Mouse (Mus musculus) brain, adult 2 months (tissue): ENCODE data around the gene Pim3.
A peak's percentile ranks its signal among the peaks of the same experiment; 100 is the strongest.

ENCODE experiments used
- DNase-seq: peaks from one replicate; pipeline ENCODE4 v3.0.0; 2011; ENCODE audit warnings: low read depth, low spot score

The Pim3 gene

DNA sequence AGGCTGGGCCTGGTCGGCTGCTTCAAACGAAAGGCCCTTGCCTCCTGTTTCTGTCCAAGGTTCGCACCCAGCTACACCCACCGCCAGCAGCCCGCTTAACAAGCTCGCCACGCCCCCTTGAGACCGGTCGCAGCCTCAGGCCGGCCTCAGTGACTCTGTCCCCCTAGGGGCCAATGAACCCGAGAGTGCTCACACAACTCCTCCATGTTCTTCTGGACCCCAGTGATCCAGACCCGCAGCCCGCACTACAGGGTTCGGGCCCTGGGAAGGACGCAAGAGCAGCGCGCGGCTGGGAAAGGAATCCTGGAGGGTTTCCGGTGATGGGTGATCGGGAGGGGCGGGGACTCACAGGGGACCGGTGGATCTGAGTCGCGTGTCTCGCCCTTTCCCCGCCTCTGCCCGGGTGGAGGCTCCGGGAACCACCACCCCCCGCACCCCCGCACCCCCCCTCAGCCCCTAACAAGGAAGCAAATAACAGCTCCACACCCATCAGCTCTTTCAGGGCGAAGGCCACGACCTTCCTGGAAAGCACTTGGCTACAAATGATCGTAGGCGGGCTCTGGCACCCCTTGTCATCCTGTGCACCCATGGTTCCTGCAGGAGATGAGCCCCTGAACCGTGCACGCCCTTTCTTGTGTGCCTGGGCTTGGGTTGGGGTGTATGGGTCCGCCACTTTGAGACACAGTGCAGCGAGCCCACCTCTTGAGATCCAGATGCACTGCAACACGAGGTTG lies 24.6 kb upstream of the Pim3 start:
- peak; percentile 83 for DNase-seq

DNA sequence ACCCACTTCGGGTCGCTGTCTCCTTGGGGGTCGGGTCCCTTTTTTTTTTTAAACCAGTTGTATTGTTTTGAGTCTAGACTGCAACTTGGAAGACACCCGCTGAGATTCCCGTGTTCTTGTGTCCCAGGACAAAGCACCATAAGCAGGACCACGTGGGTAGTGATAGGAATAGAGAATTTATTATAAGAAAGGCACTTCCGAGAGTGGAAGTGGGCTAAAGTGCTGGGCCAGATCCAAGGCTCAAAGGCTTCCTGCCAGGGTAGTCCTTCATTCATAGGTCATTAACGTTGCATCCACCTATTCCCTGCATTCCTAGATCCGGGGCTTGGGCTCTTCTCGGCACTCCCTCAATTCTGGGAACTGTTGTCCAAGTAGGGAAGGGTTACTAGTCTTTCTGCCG lies 24.0 kb upstream of the Pim3 start:
- DNase-seq = no peak

DNA sequence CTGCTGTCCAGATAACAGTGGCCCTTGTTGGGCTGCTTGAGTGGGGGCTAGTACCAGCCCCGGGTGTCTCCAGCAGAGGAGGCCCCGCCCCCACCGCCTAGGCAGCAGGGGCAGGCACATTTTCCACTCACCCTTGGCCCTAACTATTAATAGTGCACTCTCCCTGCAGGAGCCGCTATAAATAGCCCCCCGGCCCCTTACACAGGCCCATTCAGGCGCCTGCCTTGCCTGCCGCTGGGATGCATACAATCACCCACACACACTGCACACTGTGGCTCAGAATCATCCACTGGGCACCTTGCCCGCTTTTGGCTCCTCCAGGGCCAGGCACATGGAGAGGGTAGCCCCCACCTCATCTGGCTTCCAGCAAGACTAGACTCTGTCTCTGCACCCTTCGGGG lies 22.7 kb upstream of the Pim3 start:
- DNase-seq = peak; percentile 96

DNA sequence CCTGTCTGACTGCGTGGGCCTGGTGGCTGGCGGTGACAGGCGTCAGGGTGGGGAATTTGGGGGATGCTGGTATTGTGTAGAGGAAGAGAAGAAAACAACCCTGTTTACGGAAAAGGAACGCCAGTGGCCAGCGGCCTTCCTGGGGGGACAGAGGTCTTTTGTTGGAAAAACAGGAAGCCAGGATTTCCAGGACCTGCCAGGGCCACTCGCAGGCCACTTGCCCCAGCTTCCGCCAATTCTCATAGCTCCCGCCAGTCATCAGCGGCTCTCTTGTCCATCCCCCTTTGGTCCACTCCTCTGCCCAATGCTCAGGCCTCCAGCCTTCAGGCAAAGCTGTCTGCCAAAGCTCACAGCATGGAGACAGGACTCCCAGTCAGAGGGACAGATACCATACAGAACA lies 21.9 kb upstream of the Pim3 start:
- peak; percentile 93 for DNase-seq

DNA sequence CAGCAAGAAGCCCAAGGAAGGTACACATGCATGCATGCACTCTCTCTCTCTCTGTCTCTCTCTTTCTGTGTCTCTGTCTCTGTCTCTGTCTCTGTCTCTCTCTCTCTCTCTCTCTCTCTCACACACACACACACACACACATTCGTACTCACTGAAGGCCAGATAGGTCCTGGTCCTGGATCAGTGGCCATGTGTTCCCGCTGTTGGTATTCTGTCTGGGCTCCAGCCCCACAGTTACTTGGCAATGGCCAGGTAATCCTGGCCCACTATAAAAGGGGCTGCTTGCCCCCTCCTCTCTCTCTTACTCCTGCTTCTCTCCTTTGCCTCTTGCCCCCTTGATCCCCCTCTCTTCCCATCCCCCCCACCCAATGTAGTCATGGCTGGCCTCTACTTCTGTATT lies 20.8 kb upstream of the Pim3 start:
- DNase-seq = peak; percentile 43

DNA sequence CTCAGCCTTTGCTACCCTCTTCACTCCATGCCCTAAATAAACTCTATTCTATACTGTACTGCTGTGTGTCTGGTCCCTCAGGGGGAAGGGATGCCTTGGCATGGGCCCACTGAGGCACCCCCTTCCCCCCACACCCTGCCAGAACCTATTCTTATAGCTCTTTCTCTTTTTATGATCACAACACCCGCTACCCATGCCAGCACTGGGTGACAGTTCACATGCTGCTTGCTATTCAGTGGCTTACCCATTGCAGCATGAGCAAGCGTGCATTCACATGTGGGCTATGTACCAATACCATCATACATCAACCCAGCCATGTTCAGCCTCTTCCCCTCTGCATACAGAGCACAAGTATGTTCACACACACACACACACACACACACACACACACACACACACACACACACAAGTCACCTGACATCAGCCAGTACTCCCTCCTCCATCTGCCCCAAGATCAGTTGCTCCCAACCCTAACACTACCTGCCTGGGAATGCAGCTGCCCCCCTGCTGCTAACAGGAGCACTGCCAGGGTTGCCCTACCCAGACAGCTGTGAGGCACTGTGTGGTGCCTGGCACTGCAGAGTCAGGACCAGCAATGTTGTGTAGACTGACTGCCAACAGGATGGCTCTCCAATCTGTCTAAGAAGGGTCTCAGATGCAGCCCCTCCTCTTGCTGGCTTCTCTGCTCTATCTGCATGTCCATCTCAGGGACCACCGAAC lies 20.2 kb upstream of the Pim3 start:
- DNase-seq = peak; percentile 88

DNA sequence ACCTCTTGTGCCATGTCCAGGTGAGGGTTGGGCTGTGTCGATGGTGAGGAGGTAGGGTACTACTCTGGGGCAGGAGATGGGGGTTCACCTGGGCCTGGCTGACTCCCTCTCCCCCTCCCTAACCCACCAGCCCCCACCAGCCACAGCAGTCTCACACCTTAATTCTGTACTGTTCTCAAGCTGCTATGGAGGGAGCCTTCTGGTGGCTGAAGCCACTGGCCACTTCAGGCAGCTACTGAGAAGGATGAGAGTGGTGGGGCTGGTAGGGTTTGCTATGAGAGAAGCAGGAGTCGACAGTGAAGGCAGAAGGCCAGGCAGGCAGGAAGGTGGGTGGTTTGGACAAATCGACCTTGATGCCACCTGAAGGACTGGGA lies 19.7 kb upstream of the Pim3 start:
- no peak for DNase-seq

DNA sequence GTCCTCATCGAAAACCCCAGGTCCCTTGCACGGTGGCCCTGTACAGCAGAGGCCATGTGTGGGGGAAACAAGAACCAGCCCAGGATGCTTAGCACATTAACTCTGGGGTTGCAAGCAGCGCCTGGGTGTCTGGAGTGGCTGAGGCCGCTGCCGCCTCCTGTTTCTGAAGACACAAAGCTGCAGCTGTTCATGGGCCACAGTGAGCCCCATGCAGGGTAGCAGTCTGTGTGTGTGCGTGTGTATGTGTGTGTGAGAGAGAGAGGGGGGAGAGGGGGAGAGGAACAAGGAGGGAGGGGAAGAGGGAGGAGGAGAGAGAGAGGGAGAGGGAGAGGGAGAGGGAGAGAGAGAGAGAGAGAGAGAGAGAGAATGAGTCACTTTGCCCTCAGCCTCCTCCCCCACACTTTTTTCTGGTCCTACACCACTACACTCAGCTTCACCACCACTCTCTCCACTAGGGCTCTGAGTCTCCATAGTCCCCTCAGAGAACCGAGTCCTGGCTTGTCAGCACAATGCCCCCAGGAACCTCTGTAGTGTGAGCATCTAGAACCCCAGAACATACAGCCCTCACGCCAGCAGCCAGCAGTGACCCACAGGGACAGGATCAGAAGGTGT lies 18.4 kb upstream of the Pim3 start:
- DNase-seq = peak; percentile 93

DNA sequence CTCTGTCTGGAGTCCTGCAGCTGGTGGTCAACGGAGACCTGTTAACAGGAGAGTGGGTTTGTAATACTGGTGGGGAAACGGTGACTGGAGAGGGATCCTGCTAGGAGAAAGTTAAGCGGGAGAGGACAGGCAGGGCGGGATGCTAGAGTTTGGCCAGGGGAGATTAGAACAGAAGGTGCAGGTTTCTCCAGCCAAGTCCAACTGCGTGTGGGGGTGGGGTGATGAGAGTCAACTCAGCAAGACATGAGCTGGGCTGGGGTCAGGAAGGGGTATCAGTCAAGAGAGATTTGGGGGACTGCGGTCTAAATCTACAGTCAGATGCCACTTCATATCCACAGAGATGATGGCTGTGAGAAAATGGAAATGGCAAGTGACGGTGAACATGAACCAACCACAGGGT lies 17.0 kb upstream of the Pim3 start:
- no peak for DNase-seq

DNA sequence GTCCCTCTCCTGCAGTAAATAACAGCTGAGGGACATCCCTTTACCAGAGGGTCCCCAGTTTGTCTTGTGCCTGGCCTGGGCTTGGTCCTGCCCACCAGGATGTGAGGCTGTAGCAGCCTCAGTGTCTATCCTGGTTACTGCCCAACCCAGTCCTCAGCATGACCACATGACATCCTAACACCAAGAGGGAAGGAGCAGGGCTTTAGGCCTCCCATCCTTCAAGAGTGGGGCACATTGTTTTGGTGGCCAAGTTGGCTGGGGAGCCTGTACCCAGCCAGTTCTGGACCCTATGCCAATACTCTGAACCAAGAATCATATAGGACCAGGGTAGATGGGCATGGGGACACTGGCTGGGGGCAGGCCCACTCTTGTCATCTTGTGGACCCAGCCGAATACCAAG lies 13.3 kb upstream of the Pim3 start:
- no peak for DNase-seq

DNA sequence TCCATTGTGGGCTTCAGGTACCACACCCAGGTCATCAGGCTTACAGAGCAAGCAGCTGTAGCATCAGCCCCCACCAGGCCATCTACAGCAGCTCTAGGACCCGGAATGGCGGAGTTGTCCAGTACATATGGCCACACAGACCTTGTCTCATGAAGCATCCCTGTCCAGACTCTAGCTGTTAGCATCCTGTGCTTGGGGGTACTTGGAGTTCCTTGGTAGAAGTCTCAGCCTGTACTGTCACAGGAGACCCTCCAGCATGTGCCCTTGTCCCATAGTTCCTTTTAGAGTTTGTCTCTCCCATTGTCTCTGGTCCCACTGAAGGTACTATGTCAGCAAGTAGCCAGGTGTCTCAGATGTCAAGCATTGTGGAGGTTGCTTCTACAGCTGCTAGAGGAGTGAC lies 12.4 kb upstream of the Pim3 start:
- no peak for DNase-seq

DNA sequence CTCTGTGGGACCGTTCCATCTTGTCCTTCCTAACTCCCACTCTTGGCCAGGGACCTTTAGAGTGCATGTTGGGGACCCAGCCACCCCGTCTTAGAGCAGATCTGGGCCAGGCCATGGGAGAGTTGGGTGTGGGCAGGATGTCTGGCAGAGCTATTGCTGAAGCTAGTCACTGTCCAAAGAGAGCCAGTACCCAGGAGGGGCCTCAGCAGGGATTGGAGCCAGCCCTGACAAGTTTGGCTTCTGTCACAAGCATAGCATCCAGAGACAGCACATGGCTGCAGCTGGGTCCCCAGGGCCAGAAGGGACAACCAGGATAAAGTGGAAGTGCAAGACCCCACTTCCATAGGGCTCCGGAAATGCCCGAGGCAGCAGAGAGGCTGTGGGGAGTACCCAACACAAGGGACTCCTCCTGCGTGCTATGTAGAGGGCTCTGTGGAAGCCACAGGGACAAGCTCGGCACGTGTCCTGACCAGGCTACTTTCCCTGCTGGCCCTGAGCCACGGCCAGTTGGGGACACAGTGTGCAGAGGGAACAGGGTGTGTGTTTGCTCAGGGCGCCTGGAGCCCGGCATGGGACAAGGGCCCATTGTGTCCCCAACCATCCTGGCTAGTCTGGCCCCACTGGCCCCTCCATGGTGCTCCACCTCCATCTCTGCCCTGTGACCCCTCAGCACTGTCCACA lies 11.7 kb upstream of the Pim3 start:
- peak; percentile 95 for DNase-seq

DNA sequence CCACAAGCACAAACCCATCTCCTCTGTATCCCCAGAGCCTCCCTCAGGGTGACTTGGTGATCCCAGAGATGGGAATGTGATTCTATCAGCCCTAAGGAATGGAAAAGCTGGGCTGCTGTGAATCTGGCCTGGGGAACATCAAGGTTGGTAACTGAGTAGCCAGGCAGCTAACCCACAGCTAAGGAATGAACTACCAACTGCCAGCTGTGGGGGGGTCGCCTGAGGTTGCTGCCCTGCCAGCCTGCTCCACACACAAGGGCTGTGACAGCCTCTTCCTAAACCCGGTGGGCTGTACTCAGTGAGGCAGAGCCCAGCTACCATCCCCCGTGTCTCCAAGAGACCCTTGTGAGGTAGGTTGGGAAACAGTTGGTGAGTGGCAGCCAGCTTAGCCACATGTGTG lies 10.9 kb upstream of the Pim3 start:
- no peak for DNase-seq

DNA sequence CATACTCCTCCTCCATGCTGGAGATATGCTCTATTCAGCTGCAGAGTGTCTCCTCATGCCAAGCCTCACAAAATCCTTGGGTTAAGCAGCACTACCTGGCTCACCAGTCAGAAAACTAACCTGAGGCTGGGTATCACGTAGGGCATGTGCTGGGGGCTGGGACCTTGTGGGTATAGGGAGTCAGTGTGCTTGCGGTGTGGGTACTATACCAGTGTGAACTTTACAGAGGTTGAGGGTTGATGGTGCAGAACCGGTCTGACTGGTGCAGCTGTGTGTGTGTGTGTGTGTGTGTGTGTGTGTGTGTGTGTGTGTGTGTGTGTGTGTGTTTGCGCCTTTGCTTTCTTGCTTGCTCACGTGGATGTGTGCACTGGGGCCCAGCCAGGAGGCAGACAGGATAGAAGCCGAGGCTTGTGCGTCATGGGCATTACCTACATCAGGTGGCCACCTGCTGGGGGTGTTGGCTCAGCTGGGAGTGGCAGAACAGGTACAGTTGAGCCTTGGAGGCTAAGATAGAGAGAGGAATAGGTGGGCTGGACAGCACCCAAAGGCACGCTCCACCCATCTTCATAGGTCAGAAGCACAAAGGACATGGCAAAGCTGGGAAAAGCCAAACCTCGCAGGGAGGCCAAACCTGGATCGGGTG lies 10.4 kb upstream of the Pim3 start:
- no peak for DNase-seq

DNA sequence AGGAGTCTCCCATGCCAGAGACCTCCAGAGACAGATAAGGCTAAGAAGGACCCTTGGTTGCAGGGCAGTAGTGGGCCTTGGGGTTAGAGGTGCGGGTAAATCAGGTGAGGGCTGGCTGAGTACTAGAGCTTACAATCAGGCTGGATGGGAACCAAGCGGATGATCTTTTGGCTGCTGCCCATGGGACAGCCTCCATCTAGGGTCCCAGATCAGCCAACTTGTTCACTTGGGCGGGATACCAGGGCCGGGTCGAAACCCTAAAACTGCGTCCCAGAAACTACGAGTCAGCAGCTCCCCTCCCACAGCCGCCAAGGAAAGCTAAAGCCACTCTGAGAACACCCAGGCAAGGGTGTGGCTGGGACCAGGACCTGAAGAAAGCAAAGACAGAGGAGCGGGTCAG lies 8.9 kb upstream of the Pim3 start:
- no peak for DNase-seq

DNA sequence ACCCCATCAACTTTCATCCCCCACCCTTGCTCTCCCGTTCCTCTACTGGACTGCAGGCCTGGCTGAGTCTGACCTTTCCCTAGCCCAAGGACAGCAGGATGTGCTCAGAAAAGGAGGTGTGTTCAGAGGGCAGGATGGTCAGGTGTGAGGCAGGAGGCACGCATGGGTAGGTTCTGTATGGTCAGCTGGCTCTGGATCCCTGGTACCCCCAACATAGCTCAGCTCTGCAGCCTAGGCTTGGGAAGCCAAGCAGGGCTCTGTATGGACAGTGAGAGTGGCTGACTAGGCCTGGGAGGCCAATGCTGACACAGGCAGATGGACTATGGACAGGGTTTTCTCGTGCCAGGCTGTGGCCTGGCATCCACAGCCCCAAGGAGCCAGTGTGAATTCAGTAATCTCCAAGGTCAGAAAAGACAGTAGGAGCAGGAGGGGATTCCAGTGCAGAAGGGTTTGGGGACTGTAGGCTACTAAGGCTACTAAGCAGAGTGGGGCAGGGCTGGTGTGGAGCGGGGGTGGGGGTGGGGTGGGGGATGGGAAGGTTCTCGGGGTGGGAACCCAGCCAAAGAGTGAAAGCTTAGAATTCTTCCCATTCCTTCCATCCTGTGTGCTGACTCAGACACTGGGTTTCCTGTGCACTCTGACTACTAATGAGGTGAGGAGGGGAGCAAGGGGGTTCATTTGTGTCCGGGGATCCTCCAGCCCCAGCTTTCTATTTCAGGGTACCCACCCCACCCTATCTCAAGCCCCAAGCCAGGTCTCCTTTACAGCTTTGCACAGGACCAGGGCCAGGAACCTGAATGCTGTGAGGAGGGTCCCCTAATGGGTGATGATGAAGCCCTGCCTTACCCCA lies 7.6 kb upstream of the Pim3 start:
- DNase-seq = peak; percentile 72

DNA sequence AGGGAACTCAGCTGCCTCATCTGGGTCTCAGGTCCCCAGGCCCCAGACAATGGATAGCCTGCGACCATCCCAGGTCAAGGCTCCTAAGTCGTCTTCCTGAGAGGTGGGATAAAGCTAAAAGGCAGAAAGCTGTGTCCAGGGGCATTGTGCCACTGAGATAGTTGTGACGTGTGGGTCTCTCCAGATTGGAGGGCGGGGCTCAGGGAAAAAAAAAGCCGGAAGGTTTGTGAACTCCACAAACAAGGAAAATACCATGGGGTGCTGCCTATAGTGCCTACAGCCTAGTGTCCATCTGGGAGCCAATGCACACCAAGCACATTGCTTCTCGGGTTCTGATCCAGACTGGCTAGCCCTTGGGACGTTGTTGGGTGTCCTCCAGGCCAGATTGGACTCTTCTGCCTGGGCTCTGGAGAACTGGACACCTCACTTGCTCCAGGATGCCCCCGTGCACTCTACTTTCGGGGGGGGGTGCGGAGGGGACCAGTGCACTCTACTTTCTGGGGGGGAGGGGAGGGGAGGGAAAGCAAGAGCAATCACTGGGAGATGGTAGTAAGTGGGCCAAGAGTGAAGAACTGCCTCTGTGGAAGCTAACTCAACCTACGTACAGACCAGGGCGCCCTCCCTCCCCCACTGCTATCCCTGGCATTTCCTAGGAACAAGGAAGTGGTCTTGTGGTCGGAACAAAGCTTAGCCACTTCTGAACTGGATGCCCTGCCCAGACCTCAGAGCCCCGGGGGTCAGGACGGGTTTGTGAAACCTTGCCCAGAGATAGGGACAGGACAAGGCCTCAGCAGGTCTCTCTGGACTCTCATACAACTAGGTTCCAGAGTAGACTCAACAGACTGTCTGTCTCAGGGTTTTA lies 6.8 kb upstream of the Pim3 start:
- no peak for DNase-seq

DNA sequence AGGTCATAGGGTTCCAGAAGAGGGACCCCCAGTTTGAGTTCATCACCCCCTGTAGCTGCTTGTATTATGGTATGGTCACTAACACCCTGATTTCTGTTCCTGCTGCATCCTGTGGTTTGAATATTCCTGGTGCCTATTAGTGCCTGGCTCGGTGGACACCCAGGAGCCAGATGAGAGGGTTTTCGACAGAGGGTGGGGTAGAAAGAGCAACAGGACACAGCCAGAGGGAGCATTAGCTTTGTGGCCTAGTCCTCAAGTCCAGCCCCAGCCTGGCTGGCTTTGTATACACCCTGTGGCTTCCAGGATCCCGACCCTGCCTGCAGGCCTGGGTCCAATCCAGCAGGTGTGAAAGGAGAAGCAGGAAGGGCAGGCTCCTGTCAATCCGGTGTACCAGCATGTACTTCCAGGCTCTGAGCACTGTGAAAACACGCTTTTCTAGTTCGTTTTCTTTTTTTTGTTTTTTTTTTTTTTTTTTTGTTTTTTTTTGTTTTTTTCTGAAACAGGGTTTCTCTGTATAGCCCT lies 6.0 kb upstream of the Pim3 start:
- DNase-seq = no peak

DNA sequence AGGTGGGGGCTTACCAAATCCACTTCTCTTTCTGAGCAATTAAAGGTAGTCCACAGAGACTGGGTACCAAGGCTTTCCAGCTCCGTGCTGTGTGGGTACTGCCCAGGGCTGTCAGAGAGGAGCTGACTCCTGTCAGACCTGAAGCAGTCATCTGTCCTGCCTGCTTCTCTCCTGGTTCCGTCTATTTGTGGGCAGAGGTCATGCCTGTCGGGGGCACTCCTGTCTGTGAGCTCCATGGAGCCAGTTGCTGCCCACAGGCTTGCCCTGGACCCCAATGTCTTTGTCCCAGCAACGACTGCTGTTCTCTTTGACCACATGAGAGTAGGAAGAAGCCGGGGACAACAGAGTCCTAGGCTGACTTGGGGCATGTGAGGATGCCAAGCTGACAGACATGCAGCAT lies 5.4 kb upstream of the Pim3 start:
- DNase-seq = no peak

DNA sequence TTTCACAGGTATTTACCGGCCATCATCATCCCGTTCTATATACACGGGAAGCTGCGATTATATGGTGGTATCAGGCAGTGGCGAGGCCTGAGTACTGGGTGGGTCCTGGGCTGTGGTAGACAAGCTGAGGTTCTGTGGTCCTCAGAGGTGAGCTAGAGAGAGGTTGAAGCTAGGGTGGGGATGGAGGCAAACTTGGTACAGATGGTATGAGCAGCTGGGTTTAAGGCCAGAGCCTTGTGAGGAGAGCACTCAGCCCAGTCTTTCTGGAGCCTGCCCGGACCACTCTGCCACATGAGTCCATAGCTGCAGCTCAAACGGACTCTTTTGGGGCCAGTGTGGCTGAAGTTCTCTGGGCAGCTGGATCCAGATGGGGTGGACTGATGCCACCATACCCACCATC lies 4.6 kb upstream of the Pim3 start:
- no peak for DNase-seq
